Mouse (Mus musculus) megakaryocyte, embryonic 14.5 days (primary cell): Measurements from ENCODE around the gene Dlg4. TPM values are rescaled to one million over a fixed set of nuclear protein-coding genes. Genes with fewer than 3 reads are reported as not detected.
"Not testable (repeated sequence)": the region's sequence is repeated elsewhere in the genome, so short reads cannot be mapped to it uniquely, and the experiment has no call there.

Experiments
- H3K27me3 ChIP-seq: replicated peaks from 2 replicates; pipeline ENCODE3; 2012; ENCODE audit warnings: inconsistent platforms
- H3K36me3 ChIP-seq: replicated peaks from 2 replicates; pipeline ENCODE3; 2012; ENCODE audit warnings: low read length, inconsistent platforms, mixed read lengths
- H3K4me1 ChIP-seq: 2 replicates; pipeline ENCODE4 v1.6.1; 2012; ENCODE audit warnings: inconsistent platforms
- H3K4me3 ChIP-seq: replicated peaks from 2 replicates; pipeline ENCODE3; 2012; ENCODE audit warnings: moderate library complexity, mild to moderate bottlenecking, inconsistent platforms
- H3K9me3 ChIP-seq: 2 replicates; pipeline ENCODE4 v1.6.1; 2012; ENCODE audit warnings: inconsistent platforms
- FLI1 ChIP-seq: IDR thresholded peaks from 2 replicates; pipeline ENCODE4 v1.6.1; 2012; ENCODE audit warnings: low read length, inconsistent platforms, mixed read lengths
- GATA1 ChIP-seq: IDR thresholded peaks from 3 replicates; pipeline ENCODE4 v1.6.1; 2012; ENCODE audit warnings: mixed read lengths, low read length, inconsistent platforms, borderline replicate concordance
- polyA plus RNA-seq: library from polyadenylated mRNA; stranded (reverse); fragments of >175 nt; gene quantifications from 2 replicates; pipeline ENCODE4 v1.2.3, GENCODE M21; 2012; ENCODE audit warnings: low replicate concordance; ENCODE audit not compliant: insufficient read depth

The Dlg4 gene
- polyA plus RNA-seq, 1 experiment = 22.0 TPM

DNA sequence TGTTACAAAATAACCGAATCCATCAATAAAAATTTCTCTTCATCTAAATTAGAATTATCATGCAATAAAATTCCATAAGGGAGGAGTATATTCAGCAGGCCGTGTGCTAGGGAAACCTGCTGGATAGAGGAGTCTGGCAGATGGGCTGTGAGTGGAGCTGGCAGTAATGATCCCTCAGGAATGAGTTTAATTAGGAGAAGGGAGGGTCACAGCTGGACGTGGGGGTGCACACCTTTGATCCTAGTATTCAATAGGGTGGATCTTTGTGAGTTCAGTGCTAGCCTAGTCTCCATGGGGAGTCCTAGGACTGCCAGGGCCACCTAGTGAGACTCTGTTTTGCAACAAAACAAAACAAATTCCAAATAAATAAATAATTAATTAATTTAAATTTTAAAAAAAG lies 51.5 kb downstream of the Dlg4 start:
- no peak for TF ChIP-seq FLI1
- Histone ChIP-seq H3K9me3 (peaks cover 1% of the 10 kb centered on the region; the same call in 1 of the 2 replicates), H3K4me3 (no peak overlapping the region), H3K4me1 (no peaks in the 10 kb centered on the region), H3K27me3 (peaks cover 37% of the 10 kb centered on the region), H3K36me3 (no peaks in the 10 kb centered on the region)

DNA sequence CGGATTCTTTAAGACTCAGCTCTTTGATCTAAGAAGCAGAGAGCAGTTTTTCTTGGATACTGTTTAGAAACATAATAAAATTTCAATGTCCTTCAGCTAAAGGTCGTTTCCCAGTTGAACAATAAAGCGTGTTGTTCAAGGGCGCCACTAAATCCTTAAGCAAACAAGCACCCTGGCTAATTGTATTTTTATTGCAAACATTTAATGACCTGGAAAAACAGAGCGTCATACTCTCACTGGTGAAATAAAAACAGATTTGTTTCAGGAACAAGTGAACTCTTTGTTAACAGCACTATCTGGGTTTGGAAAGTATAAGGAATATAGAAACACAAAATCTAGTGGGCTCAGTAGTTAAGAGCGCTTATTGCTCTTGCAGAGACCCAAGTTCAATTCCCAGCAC lies 53.3 kb downstream of the Dlg4 start:
- H3K36me3 ChIP-seq = no peaks in the 10 kb centered on the region
- H3K9me3 ChIP-seq = no peaks in the 10 kb centered on the region
- peaks cover 5% of the 10 kb centered on the region for H3K4me1 ChIP-seq
- H3K4me3 ChIP-seq = no peak overlapping the region
- H3K27me3 ChIP-seq = peaks cover 44% of the 10 kb centered on the region
- TF ChIP-seq FLI1 (no peak), GATA1 (no peak)

DNA sequence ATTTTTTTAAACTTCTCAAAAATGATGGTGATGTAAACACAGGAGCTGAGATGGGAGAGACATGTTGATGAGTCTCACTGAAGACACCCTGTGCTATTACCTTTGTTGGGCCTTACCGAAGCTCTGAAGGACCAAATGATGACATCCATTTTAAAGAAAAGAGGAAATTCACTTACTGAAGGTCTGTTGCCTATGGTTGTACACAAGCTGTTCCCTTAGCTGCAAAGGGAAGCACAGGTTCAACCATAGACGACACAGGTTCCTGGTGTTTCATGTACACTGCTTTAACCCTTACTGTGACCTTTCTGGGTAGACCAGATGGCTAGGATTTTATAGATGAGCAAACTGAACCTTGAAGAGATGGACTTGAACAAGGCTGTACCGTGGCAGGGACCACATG lies 53.9 kb downstream of the Dlg4 start:
- H3K36me3 ChIP-seq, H3K4me3 ChIP-seq, H3K9me3 ChIP-seq: not testable (repeated sequence)
- H3K4me1 ChIP-seq = peaks cover 11% of the 10 kb centered on the region
- peaks cover 44% of the 10 kb centered on the region for H3K27me3 ChIP-seq

GRCm38 (mm10) chr11:70074379-70075071 lies 57.8 kb downstream of the Dlg4 start:
- Histone ChIP-seq H3K9me3 (no peaks in the 10 kb centered on the region), H3K36me3 (no peaks in the 10 kb centered on the region), H3K4me1 (peaks cover 20% of the 10 kb centered on the region), H3K27me3 (peaks cover 46% of the 10 kb centered on the region), H3K4me3 (peak overlapping the region; percentile 76)
- TF ChIP-seq GATA1 (no peak), FLI1 (no peak)

DNA sequence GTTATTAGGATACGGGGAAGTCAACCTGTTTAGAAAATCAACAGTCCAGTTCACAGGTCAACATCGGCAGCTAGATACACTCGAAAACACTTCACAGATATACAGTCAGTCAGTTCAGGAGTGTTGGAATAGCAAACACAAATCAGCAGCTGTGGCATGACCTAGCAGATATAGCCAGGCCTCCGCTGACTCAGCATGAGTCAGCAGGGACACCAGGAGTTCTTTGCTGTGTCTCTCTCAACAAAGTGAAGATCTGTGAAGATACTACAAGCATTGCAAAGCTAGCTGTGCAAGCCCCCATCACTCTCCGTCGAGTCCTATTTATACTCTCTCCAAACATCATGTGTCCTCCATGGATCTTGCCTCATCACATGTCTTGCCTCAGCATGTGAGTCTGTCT lies 58.8 kb downstream of the Dlg4 start:
- no peaks in the 10 kb centered on the region for H3K9me3 ChIP-seq
- H3K36me3 ChIP-seq = no peaks in the 10 kb centered on the region
- H3K4me1 ChIP-seq = peaks cover 27% of the 10 kb centered on the region
- no peak for TF ChIP-seq GATA1
- peaks cover 51% of the 10 kb centered on the region for H3K27me3 ChIP-seq
- H3K4me3 ChIP-seq = no peak overlapping the region

DNA sequence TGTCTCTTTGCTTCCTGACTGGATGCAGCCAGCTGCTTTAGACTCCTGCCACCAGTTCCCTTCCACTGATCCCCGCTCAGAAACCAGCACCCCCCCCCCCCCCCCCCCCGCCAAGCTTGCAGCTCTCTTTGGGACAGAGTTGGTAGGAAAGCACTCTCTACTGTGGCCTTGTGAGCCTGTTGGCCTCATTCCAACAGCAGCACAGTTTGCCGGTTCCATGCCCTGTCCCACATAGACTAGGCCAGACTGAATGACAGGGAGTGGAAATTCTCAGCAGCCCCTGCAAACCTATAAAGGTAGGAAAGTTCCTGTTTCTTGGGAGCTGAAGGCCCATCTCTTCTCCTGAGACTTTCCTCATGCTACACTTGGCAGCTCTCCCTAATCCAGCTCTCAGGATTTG lies 60.7 kb downstream of the Dlg4 start:
- no peak overlapping the region for H3K4me3 ChIP-seq
- H3K9me3 ChIP-seq = peaks cover 15% of the 10 kb centered on the region
- peaks cover 32% of the 10 kb centered on the region for H3K4me1 ChIP-seq
- H3K27me3 ChIP-seq = peaks cover 58% of the 10 kb centered on the region
- H3K36me3 ChIP-seq = no peaks in the 10 kb centered on the region
- no peak for TF ChIP-seq GATA1
- TF ChIP-seq FLI1 = no peak

DNA sequence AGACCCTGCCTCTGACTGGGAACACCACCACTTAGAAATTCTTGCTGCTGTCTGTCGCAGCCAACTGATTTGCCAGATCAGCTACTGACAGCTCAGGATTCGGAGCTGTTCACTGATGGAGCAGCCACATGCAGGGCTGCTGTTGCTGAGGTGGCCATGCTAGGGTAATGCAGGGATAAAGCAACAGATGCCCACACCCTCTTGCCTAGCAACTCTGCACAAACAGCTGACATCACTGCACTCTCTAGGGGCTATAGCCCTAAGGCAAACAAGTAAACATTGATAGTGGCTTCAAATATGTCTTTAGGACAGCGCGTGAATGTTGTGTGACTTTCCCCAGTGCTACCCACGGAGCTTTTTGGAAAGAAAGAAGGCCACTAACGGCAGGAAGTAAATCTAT lies 62.4 kb downstream of the Dlg4 start:
- Histone ChIP-seq H3K4me3 (no peak overlapping the region), H3K36me3 (no peaks in the 10 kb centered on the region), H3K4me1 (peaks cover 35% of the 10 kb centered on the region), H3K9me3 (peaks cover 15% of the 10 kb centered on the region), H3K27me3 (peaks cover 57% of the 10 kb centered on the region)
- TF ChIP-seq FLI1 (no peak), GATA1 (no peak)

GRCm38 (mm10) chr11:70079928-70080327 lies 63.2 kb downstream of the Dlg4 start:
- H3K27me3 ChIP-seq = peaks cover 59% of the 10 kb centered on the region
- TF ChIP-seq FLI1 = no peak
- H3K4me3 ChIP-seq = no peak overlapping the region
- no peaks in the 10 kb centered on the region for H3K36me3 ChIP-seq
- H3K4me1 ChIP-seq = peaks cover 36% of the 10 kb centered on the region
- peaks cover 15% of the 10 kb centered on the region for H3K9me3 ChIP-seq

DNA sequence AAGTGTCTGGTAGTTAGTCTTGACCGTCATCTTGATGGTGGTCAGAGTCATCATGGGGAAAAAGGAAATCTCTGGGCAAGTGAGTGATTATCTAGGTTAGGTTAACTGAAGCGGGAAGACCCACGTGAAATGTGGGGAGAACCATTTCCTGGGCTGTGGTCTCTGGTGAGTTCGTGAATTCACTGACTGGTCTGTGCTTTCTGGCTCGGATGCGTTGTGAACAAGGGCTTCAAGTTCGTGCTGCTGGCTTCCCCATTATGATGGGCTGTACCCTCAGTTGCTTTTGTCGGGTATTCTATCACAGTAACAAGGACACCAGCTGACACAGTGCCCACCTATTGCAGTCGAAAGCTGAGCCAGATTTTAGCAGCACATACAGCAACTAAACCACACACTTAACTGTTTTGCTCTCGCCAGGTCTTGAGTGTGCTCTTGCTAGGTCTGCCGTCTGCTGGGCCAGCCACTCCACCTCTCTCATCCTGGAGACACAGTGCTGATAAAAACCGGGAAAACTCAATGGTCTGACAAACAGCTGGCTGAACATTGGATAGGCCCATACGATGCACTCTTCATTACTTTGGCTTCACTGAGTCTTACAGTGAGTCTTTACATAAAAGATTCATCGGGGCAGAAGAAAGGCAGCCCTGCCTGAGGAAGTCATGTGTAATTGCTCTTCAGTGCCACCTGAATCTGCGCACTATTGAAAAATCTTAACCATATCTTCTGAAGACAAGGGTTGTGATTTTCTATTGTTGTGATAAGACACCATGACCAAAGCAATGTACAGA lies 64.3 kb downstream of the Dlg4 start:
- Histone ChIP-seq H3K4me1 (peaks cover 26% of the 10 kb centered on the region), H3K27me3 (peaks cover 61% of the 10 kb centered on the region), H3K4me3 (no peak overlapping the region), H3K9me3 (peaks cover 15% of the 10 kb centered on the region), H3K36me3 (no peaks in the 10 kb centered on the region)
- no peak for TF ChIP-seq FLI1
- no peak for TF ChIP-seq GATA1

DNA sequence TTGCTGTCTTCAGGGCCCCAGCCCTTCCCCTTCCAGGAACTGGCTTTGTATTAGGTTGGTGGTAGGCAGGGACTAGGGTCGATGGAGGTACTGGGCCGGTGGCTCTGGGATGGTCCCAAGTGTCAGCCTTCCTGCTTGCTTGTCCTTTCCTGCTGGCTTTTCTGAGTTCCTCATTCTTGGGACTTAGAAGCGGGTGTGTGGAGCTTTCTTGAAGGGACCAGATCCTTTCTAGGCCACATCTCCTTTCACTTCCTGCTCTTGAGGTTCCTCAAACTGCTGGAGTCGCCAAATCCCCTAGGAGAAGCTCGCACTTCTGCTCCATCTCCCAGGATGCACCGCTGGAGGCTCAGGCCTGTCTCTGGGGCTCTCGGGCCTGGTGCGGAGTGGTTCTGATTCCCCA lies 67.8 kb downstream of the Dlg4 start:
- no peak for TF ChIP-seq GATA1
- no peak for TF ChIP-seq FLI1
- Histone ChIP-seq H3K36me3 (no peaks in the 10 kb centered on the region), H3K9me3 (peaks cover 30% of the 10 kb centered on the region), H3K4me1 (peaks cover 24% of the 10 kb centered on the region), H3K4me3 (no peak overlapping the region), H3K27me3 (peaks cover 63% of the 10 kb centered on the region)
